ENCODE assay signal across 27 mouse cellular contexts in genomic region chr17:21696073-21696472, GRCm38 (mm10). TPM values are rescaled to one million over a fixed set of nuclear protein-coding genes. Genes with fewer than 3 reads are reported as not detected.
A peak's percentile ranks its signal among the peaks of the same experiment; 100 is the strongest.
DNase-seq lines count a peak whose midpoint lies in the region; ATAC-seq lines count a peak whose summit lies in the region.
"Had no signal": no experiment of that assay in that cellular context is flagged by ENCODE, and none has a peak within 500 bp of the region (broad histone marks: within the 10 kb centered on the region; RNA-seq: fewer than 3 reads in every experiment).

No protein-coding gene starts in this region.

- DNase-seq in liver, embryonic 13.5 days = no peak
- no peak for DNase-seq in liver, embryonic 11.5 days (ENCODE audit: low spot score)
- DNase-seq: adrenal gland, adult 2 months; adrenal gland, postnatal 14 days; B cell, adult 2 months; cerebellum, adult 11 months; cerebellum, adult 2 months; cerebellum, adult 9-11 months; cerebellum, postnatal 25 days; gastrocnemius, postnatal 25 days; heart, adult 2 months; heart, postnatal 14 days; heart, postnatal 4 days had no signal

- H3K4me2 ChIP-seq in liver, embryonic 13.5 days = no peak overlapping the region
- no peak overlapping the region for H3K4me2 ChIP-seq in liver, embryonic 11.5 days
- H3K4me2 ChIP-seq in liver, embryonic 16.5 days (ENCODE audit: low read depth, low read length) = no peak overlapping the region
- H3K4me2 ChIP-seq in liver, embryonic 12.5 days = no peak overlapping the region
- H3K4me2 ChIP-seq in hindbrain, embryonic 16.5 days (ENCODE audit: low read length) = no peak overlapping the region
- H3K4me2 ChIP-seq: embryonic facial prominence, embryonic 12.5 days; embryonic facial prominence, embryonic 15.5 days; forebrain, embryonic 12.5 days; forebrain, embryonic 15.5 days; heart, embryonic 13.5 days; hindbrain, embryonic 14.5 days had no signal

- ATAC-seq in liver, embryonic 13.5 days (ENCODE audit: low read depth) = peak; percentile 48; the same call in 1 of the 2 replicates
- ATAC-seq in liver, embryonic 11.5 days (replicated peaks; ENCODE audit: low FRiP score) = no peak
- peak; percentile 60 for ATAC-seq in liver, embryonic 16.5 days (ENCODE audit: low read depth)
- no peak for ATAC-seq in liver, embryonic 12.5 days
- ATAC-seq in megakaryocyte-erythroid progenitor cell, adult 5-6 weeks (replicated peaks; ENCODE audit: low FRiP score, low TSS enrichment, poor library complexity, severe bottlenecking) = peak; percentile 79
- ATAC-seq in hindbrain, embryonic 16.5 days = no peak
- ATAC-seq: forebrain, embryonic 15.5 days had no signal

- no peak overlapping the region for H3K4me3 ChIP-seq in liver, embryonic 13.5 days (replicated peaks)
- no peak overlapping the region for H3K4me3 ChIP-seq in liver, embryonic 11.5 days (ENCODE audit: low read depth, low read length)
- no peak overlapping the region for H3K4me3 ChIP-seq in liver, embryonic 16.5 days (ENCODE audit: low read depth, low read length)
- no peak overlapping the region for H3K4me3 ChIP-seq in liver, embryonic 12.5 days
- no peak overlapping the region for H3K4me3 ChIP-seq in hindbrain, embryonic 16.5 days (ENCODE audit: low read length)
- H3K4me3 ChIP-seq: embryonic facial prominence, embryonic 12.5 days; embryonic facial prominence, embryonic 15.5 days; forebrain, embryonic 12.5 days; forebrain, embryonic 15.5 days; heart, adult 2 months; heart, embryonic 10.5 days; heart, embryonic 13.5 days had no signal

- H3K9me3 ChIP-seq in liver, embryonic 13.5 days (replicated peaks) = no peaks in the 10 kb centered on the region
- H3K9me3 ChIP-seq in liver, embryonic 11.5 days (ENCODE audit: control insufficient read depth, low read length) = no peaks in the 10 kb centered on the region
- H3K9me3 ChIP-seq in liver, embryonic 16.5 days (replicated peaks; ENCODE audit: control insufficient read depth, low read length) = no peaks in the 10 kb centered on the region
- H3K9me3 ChIP-seq in liver, embryonic 12.5 days (replicated peaks) = no peaks in the 10 kb centered on the region
- H3K9me3 ChIP-seq in hindbrain, embryonic 16.5 days (ENCODE audit: control insufficient read depth, low read length) = no peaks in the 10 kb centered on the region
- H3K9me3 ChIP-seq: embryonic facial prominence, embryonic 12.5 days; embryonic facial prominence, embryonic 15.5 days; forebrain, embryonic 12.5 days; forebrain, embryonic 15.5 days; G1E; heart, embryonic 10.5 days; heart, embryonic 13.5 days had no signal

- no peak overlapping the region for H3K9ac ChIP-seq in liver, embryonic 13.5 days
- H3K9ac ChIP-seq in liver, embryonic 11.5 days (ENCODE audit: low read depth, low read length) = no peak overlapping the region
- no peak overlapping the region for H3K9ac ChIP-seq in liver, embryonic 16.5 days (ENCODE audit: low read depth, low read length)
- no peak overlapping the region for H3K9ac ChIP-seq in liver, embryonic 12.5 days
- H3K9ac ChIP-seq in hindbrain, embryonic 16.5 days (ENCODE audit: low read depth, low read length) = no peak overlapping the region
- H3K9ac ChIP-seq: embryonic facial prominence, embryonic 12.5 days; embryonic facial prominence, embryonic 15.5 days; forebrain, embryonic 12.5 days; forebrain, embryonic 15.5 days; heart, embryonic 13.5 days; hindbrain, embryonic 14.5 days had no signal

- peaks cover 6% of the 10 kb centered on the region for H3K36me3 ChIP-seq in liver, embryonic 13.5 days
- no peaks in the 10 kb centered on the region for H3K36me3 ChIP-seq in liver, embryonic 11.5 days (ENCODE audit: control insufficient read depth, insufficient read depth, low read length)
- no peaks in the 10 kb centered on the region for H3K36me3 ChIP-seq in liver, embryonic 16.5 days (ENCODE audit: control insufficient read depth, insufficient read depth)
- H3K36me3 ChIP-seq in liver, embryonic 12.5 days = peaks cover 7% of the 10 kb centered on the region
- H3K36me3 ChIP-seq in hindbrain, embryonic 16.5 days (ENCODE audit: control insufficient read depth, insufficient read depth, low read length) = peaks cover under 1% of the 10 kb centered on the region; the same call in 1 of the 2 replicates
- H3K36me3 ChIP-seq: G1E had no signal

- peaks cover 10% of the 10 kb centered on the region; the same call in 1 of the 2 replicates for H3K4me1 ChIP-seq in liver, embryonic 13.5 days (replicated peaks)
- H3K4me1 ChIP-seq in liver, embryonic 11.5 days (replicated peaks; ENCODE audit: control insufficient read depth, insufficient read depth, low read length) = no peaks in the 10 kb centered on the region
- H3K4me1 ChIP-seq in liver, embryonic 16.5 days (ENCODE audit: control insufficient read depth, low read depth, low read length) = no peaks in the 10 kb centered on the region; the same call in 1 of the 2 replicates
- peaks cover 4% of the 10 kb centered on the region; the same call in 1 of the 2 replicates for H3K4me1 ChIP-seq in liver, embryonic 12.5 days
- no peaks in the 10 kb centered on the region for H3K4me1 ChIP-seq in hindbrain, embryonic 16.5 days (ENCODE audit: control insufficient read depth, insufficient read depth, low read depth, low read length)
- H3K4me1 ChIP-seq: embryonic facial prominence, embryonic 12.5 days; embryonic facial prominence, embryonic 15.5 days; forebrain, embryonic 12.5 days; forebrain, embryonic 15.5 days; heart, embryonic 10.5 days; heart, embryonic 13.5 days had no signal

- H3K27me3 ChIP-seq in liver, embryonic 13.5 days = no peaks in the 10 kb centered on the region
- H3K27me3 ChIP-seq in liver, embryonic 11.5 days (replicated peaks; ENCODE audit: control insufficient read depth, insufficient read depth, low read length) = no peaks in the 10 kb centered on the region
- no peaks in the 10 kb centered on the region for H3K27me3 ChIP-seq in liver, embryonic 16.5 days (ENCODE audit: control insufficient read depth, insufficient read depth, low read depth, low read length)
- no peaks in the 10 kb centered on the region for H3K27me3 ChIP-seq in liver, embryonic 12.5 days (replicated peaks)
- no peaks in the 10 kb centered on the region for H3K27me3 ChIP-seq in hindbrain, embryonic 16.5 days (replicated peaks; ENCODE audit: control insufficient read depth, insufficient read depth, low read length)
- H3K27me3 ChIP-seq: CH12.LX; embryonic facial prominence, embryonic 12.5 days; embryonic facial prominence, embryonic 15.5 days; forebrain, embryonic 12.5 days; forebrain, embryonic 15.5 days; heart, embryonic 13.5 days had no signal

- no peak overlapping the region for H3K27ac ChIP-seq in liver, embryonic 13.5 days
- no peak overlapping the region for H3K27ac ChIP-seq in liver, embryonic 11.5 days (ENCODE audit: low read depth, low read length)
- no peak overlapping the region for H3K27ac ChIP-seq in liver, embryonic 16.5 days (ENCODE audit: low read length)
- H3K27ac ChIP-seq in liver, embryonic 12.5 days = no peak overlapping the region
- no peak overlapping the region for H3K27ac ChIP-seq in hindbrain, embryonic 16.5 days (ENCODE audit: low read depth, low read length)
- H3K27ac ChIP-seq: embryonic facial prominence, embryonic 12.5 days; embryonic facial prominence, embryonic 15.5 days; forebrain, embryonic 12.5 days; forebrain, embryonic 15.5 days; heart, adult 2 months; heart, embryonic 10.5 days; heart, embryonic 13.5 days; hindbrain, embryonic 14.5 days had no signal

RNA-seq across cellular contexts. Expression of gene Gm10226, which starts 4.4 kb away (rescaled TPM):
- 3.7 and 4.9 TPM in 2 replicates for polyA plus RNA-seq in liver, embryonic 13.5 days (2015; fragmentation: Nextera tagmentation; extraction: Ambion mirVana)
- 6.1 and 8.7 TPM in 2 replicates for polyA plus RNA-seq in liver, embryonic 11.5 days (2014; fragmentation: Nextera tagmentation; extraction: Ambion mirVana)
- 2.6 and 4.6 TPM in 2 replicates for polyA plus RNA-seq in liver, embryonic 16.5 days (2015; fragmentation: Nextera tagmentation; extraction: Ambion mirVana)
- 5.1 and 5.2 TPM in 2 replicates for polyA plus RNA-seq in liver, embryonic 12.5 days (2016; fragmentation: Nextera tagmentation; extraction: Ambion mirVana)
- 12.7 TPM in 1 of 2 replicates, not detected in the other for total RNA-seq in megakaryocyte-erythroid progenitor cell, adult 5-6 weeks (2014; fragmentation: Nextera tagmentation)
- total RNA-seq in megakaryocyte-erythroid progenitor cell, adult 5-6 weeks (2017) = 69.3 TPM in 1 of 2 replicates, not detected in the other
- polyA plus RNA-seq in hindbrain, embryonic 16.5 days (2015; fragmentation: Nextera tagmentation; extraction: Ambion mirVana) = 12.1 and 17.6 TPM in 2 replicates
- total RNA-seq: common myeloid progenitor, adult 5-6 weeks had no signal
- polyA plus RNA-seq: adrenal gland, adult 2 months; G1E; heart, adult 2 months had no signal

RNA-seq across cellular contexts. Expression of gene Zfp760, which starts 11.5 kb away (rescaled TPM):
- 3.8 and 5.0 TPM in 2 replicates for polyA plus RNA-seq in liver, embryonic 13.5 days (2015; fragmentation: Nextera tagmentation; extraction: Ambion mirVana)
- 9.7 and 9.9 TPM in 2 replicates for polyA plus RNA-seq in liver, embryonic 11.5 days (2014; fragmentation: Nextera tagmentation; extraction: Ambion mirVana)
- 3.4 and 3.7 TPM in 2 replicates for polyA plus RNA-seq in liver, embryonic 16.5 days (2015; fragmentation: Nextera tagmentation; extraction: Ambion mirVana)
- 6.1 and 6.4 TPM in 2 replicates for polyA plus RNA-seq in liver, embryonic 12.5 days (2016; fragmentation: Nextera tagmentation; extraction: Ambion mirVana)
- total RNA-seq in megakaryocyte-erythroid progenitor cell, adult 5-6 weeks (2014; fragmentation: Nextera tagmentation) = 8.0 and 9.4 TPM in 2 replicates
- total RNA-seq in megakaryocyte-erythroid progenitor cell, adult 5-6 weeks (2017) = 6.2 and 7.2 TPM in 2 replicates
- 8.8 and 10.7 TPM in 2 replicates for polyA plus RNA-seq in hindbrain, embryonic 16.5 days (2015; fragmentation: Nextera tagmentation; extraction: Ambion mirVana)

RNA-seq across cellular contexts. Expression of gene Zfp229, which starts 34.5 kb away (rescaled TPM):
- polyA plus RNA-seq in liver, embryonic 13.5 days (2015; fragmentation: Nextera tagmentation; extraction: Ambion mirVana) = 2.0 and 2.4 TPM in 2 replicates
- 5.1 and 5.8 TPM in 2 replicates for polyA plus RNA-seq in liver, embryonic 11.5 days (2014; fragmentation: Nextera tagmentation; extraction: Ambion mirVana)
- 1.7 and 1.8 TPM in 2 replicates for polyA plus RNA-seq in liver, embryonic 16.5 days (2015; fragmentation: Nextera tagmentation; extraction: Ambion mirVana)
- polyA plus RNA-seq in liver, embryonic 12.5 days (2016; fragmentation: Nextera tagmentation; extraction: Ambion mirVana) = 3.6 TPM in 2 replicates
- total RNA-seq in megakaryocyte-erythroid progenitor cell, adult 5-6 weeks (2014; fragmentation: Nextera tagmentation) = 4.5 and 6.3 TPM in 2 replicates
- 3.8 and 10.1 TPM in 2 replicates for total RNA-seq in megakaryocyte-erythroid progenitor cell, adult 5-6 weeks (2017)
- polyA plus RNA-seq in hindbrain, embryonic 16.5 days (2015; fragmentation: Nextera tagmentation; extraction: Ambion mirVana) = 8.2 and 9.6 TPM in 2 replicates

RNA-seq across cellular contexts. Expression of gene Zfp983, which starts 45.6 kb away (rescaled TPM):
- polyA plus RNA-seq in liver, embryonic 13.5 days (2015; fragmentation: Nextera tagmentation; extraction: Ambion mirVana) = 1.1 and 1.3 TPM in 2 replicates
- polyA plus RNA-seq in liver, embryonic 11.5 days (2014; fragmentation: Nextera tagmentation; extraction: Ambion mirVana) = 3.4 and 3.9 TPM in 2 replicates
- 0.91 and 1.5 TPM in 2 replicates for polyA plus RNA-seq in liver, embryonic 16.5 days (2015; fragmentation: Nextera tagmentation; extraction: Ambion mirVana)
- 1.6 and 2.0 TPM in 2 replicates for polyA plus RNA-seq in liver, embryonic 12.5 days (2016; fragmentation: Nextera tagmentation; extraction: Ambion mirVana)
- total RNA-seq in megakaryocyte-erythroid progenitor cell, adult 5-6 weeks (2014; fragmentation: Nextera tagmentation) = 2.5 and 2.8 TPM in 2 replicates
- 2.4 and 4.3 TPM in 2 replicates for total RNA-seq in megakaryocyte-erythroid progenitor cell, adult 5-6 weeks (2017)
- 10.7 and 12.9 TPM in 2 replicates for polyA plus RNA-seq in hindbrain, embryonic 16.5 days (2015; fragmentation: Nextera tagmentation; extraction: Ambion mirVana)

Comparison
In these comparisons a context has a peak if more than half of its experiments do, and no peak if none do; other contexts are left out.
1. ATAC-seq: peak in liver, embryonic 13.5 days (single experiment), liver, embryonic 16.5 days (single experiment) and megakaryocyte-erythroid progenitor cell, adult 5-6 weeks (single experiment); none in liver, embryonic 11.5 days (single experiment), liver, embryonic 12.5 days (single experiment) and hindbrain, embryonic 16.5 days (single experiment).